Mouse (Mus musculus) embryonic facial prominence, embryonic 10.5 days (tissue): ENCODE results near the gene Abcc5. TPM values are rescaled to one million over a fixed set of nuclear protein-coding genes. Genes with fewer than 3 reads are reported as not detected.
"Not testable (repeated sequence)": the region's sequence is repeated elsewhere in the genome, so short reads cannot be mapped to it uniquely, and the experiment has no call there.

Source experiments
- DNase-seq: peaks from one replicate; pipeline ENCODE4 v3.0.0-alpha.2; 2017; ENCODE audit warnings: low spot score
- H3K27ac ChIP-seq: fragments of 300-500 bp; sonication (generic); replicated peaks from 2 replicates; pipeline ENCODE4 v1.5.1; 2016; ENCODE audit warnings: mild to moderate bottlenecking
- H3K27me3 ChIP-seq: fragments of 300-500 bp; sonication (generic); replicated peaks from 2 replicates; pipeline ENCODE4 v1.6.1; 2016; ENCODE audit warnings: low read depth, mild to moderate bottlenecking; ENCODE audit not compliant: poor library complexity, severe bottlenecking
- H3K36me3 ChIP-seq: fragments of 300-500 bp; sonication (generic); replicated peaks from 2 replicates; pipeline ENCODE4 v1.6.1; 2016; ENCODE audit warnings: mild to moderate bottlenecking, moderate library complexity
- H3K4me1 ChIP-seq: fragments of 300-500 bp; sonication (generic); 2 replicates; pipeline ENCODE4 v1.6.1; 2016
- H3K4me3 ChIP-seq: fragments of 300-500 bp; sonication (generic); 2 replicates; pipeline ENCODE4 v1.5.1; 2016; ENCODE audit warnings: mild to moderate bottlenecking, moderate library complexity
- H3K9me3 ChIP-seq: fragments of 300-500 bp; sonication (generic); 2 replicates; pipeline ENCODE4 v1.6.1; 2016; ENCODE audit warnings: mild to moderate bottlenecking
- WGBS: fragments of 180-500 bp; shearing (Covaris S2); methylation state at CpG from one replicate; pipeline ENCODE4 v1.1.7; 2016; 5-methylcytosine and 5-hydroxymethylcytosine counted together
- polyA plus RNA-seq: library from polyadenylated mRNA; unstranded; fragments of >200 nt; fragmentation: Nextera tagmentation; extraction: Ambion mirVana; gene quantifications from 2 replicates; pipeline ENCODE4 v1.2.1, GENCODE M21; 2016

The Abcc5 gene
- 63.9 and 64.3 TPM in 2 replicates for polyA plus RNA-seq

GRCm38 (mm10) chr16:20425855-20426598, at the start of gene Abcc5:
TSS of gene Abcc5 (minus strand) at chr16:20426394.
- Histone ChIP-seq H3K4me3 (peak within 1 kb of the TSS; percentile 84), H3K4me1 (peaks cover 19% of the 10 kb centered on the region), H3K36me3 (peaks cover 12% of the 10 kb centered on the region), H3K27ac (peak within 1 kb of the TSS; percentile 89), H3K27me3 (no peaks in the 10 kb centered on the region), H3K9me3 (no peaks in the 10 kb centered on the region)
- peak; percentile 93 for DNase-seq
- under 1% methylated on average over 62 of the region's 62 CpGs for WGBS

GRCm38 (mm10) chr16:20475335-20475734, 49.1 kb upstream of the Abcc5 start:
- WGBS, result 85% methylated on average over 1 of the region's 1 CpGs
- Histone ChIP-seq H3K4me1 (peaks cover 9% of the 10 kb centered on the region), H3K27me3 (no peaks in the 10 kb centered on the region), H3K4me3 (no peak overlapping the region), H3K36me3 (no peaks in the 10 kb centered on the region), H3K27ac (no peak overlapping the region), H3K9me3 (no peaks in the 10 kb centered on the region)
- DNase-seq, result no peak

DNA sequence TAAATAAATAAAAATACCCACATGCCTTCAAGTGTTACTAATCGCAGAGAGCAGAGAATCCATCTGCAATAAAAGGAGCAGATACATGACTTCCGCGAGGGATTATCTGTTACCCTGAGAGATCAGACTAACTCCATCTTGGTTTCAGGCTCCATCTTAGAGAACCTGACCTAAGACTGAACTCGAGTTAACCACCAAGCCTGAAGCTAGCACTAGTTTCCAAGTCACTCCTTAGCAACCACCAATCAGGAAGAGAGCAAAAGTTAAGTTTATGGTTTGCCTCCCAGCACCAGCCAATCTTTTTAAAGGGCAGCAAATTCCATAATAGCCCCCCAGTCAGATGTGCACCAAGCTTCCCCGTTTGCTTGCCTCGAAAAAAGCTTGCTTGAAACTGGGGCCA, 48.6 kb upstream of the Abcc5 start:
- H3K4me1 ChIP-seq, result peaks cover 9% of the 10 kb centered on the region
- H3K36me3 ChIP-seq, result no peaks in the 10 kb centered on the region
- no peak for DNase-seq
- 84% methylated on average over 6 of the region's 6 CpGs for WGBS
- no peak overlapping the region for H3K4me3 ChIP-seq
- no peak overlapping the region for H3K27ac ChIP-seq
- no peaks in the 10 kb centered on the region for H3K9me3 ChIP-seq
- H3K27me3 ChIP-seq, result no peaks in the 10 kb centered on the region

DNA sequence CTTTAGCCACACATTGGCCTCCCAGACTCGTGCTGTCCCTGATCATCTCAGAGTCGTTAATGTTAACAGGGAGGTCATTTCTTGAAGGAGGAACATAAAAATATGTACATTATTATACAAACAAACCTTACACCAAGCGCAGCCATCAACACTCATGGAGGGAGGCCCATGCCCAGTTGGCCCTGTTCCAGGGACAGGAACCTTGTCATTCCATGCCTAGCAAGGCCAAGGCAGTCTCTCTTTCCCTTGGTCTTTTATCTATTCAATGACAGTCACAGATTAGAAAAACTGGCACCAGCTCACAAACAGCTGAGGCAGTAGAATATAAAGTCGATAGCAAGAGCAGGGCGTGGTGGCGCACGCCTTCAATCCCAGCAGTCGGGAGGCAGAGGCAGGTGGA, 48.0 kb upstream of the Abcc5 start:
- Histone ChIP-seq H3K27ac (no peak overlapping the region), H3K27me3 (no peaks in the 10 kb centered on the region), H3K36me3 (no peaks in the 10 kb centered on the region), H3K4me3 (no peak overlapping the region), H3K9me3 (no peaks in the 10 kb centered on the region), H3K4me1 (peaks cover 9% of the 10 kb centered on the region)
- DNase-seq, result no peak
- 93% methylated on average over 8 of the region's 8 CpGs for WGBS

GRCm38 (mm10) chr16:20473748-20474147, 47.6 kb upstream of the Abcc5 start:
- Histone ChIP-seq H3K36me3 (no peaks in the 10 kb centered on the region), H3K27me3 (no peaks in the 10 kb centered on the region), H3K27ac (no peak overlapping the region), H3K4me3 (no peak overlapping the region), H3K9me3 (no peaks in the 10 kb centered on the region), H3K4me1 (peaks cover 9% of the 10 kb centered on the region)
- no peak for DNase-seq
- 91% methylated on average over 1 of the region's 1 CpGs for WGBS

- Histone ChIP-seq H3K27ac (no peak overlapping the region), H3K4me3 (no peak overlapping the region), H3K9me3 (no peaks in the 10 kb centered on the region), H3K4me1 (no peaks in the 10 kb centered on the region), H3K36me3 (no peaks in the 10 kb centered on the region), H3K27me3 (no peaks in the 10 kb centered on the region)
- 88% methylated on average over 1 of the region's 1 CpGs for WGBS
- no peak for DNase-seq
Measured at GRCm38 (mm10) chr16:20471686-20472085, 45.5 kb upstream of the Abcc5 start.

DNA sequence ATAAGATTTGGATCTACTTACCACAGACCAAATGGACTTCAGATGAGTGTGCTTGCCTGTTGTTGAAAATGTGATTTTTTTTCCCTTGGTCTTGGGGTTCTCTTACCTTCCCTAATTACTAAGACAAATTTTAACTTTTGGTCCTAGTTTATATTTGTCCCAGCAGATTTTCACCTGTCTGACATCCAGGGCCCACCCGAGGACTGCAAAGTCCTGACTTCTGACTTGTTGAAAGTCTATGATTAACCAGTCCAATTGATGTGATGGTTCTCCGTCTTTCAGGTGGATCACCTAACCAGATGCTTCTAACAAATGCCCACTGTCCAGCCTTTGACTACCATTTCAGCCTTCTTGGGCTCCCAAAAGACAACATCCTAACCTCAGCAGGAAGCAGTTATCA, 44.8 kb upstream of the Abcc5 start:
- Histone ChIP-seq H3K4me1 (no peaks in the 10 kb centered on the region), H3K9me3 (no peaks in the 10 kb centered on the region), H3K27ac (no peak overlapping the region), H3K4me3 (no peak overlapping the region), H3K27me3 (no peaks in the 10 kb centered on the region), H3K36me3 (no peaks in the 10 kb centered on the region)
- no peak for DNase-seq
- WGBS, result 88% methylated on average over 2 of the region's 2 CpGs

GRCm38 (mm10) chr16:20464725-20465124, 38.5 kb upstream of the Abcc5 start:
- Histone ChIP-seq H3K4me3 (no peak overlapping the region), H3K27me3 (no peaks in the 10 kb centered on the region), H3K36me3 (no peaks in the 10 kb centered on the region), H3K4me1 (no peaks in the 10 kb centered on the region), H3K9me3 (no peaks in the 10 kb centered on the region), H3K27ac (no peak overlapping the region)
- DNase-seq, result no peak

DNA sequence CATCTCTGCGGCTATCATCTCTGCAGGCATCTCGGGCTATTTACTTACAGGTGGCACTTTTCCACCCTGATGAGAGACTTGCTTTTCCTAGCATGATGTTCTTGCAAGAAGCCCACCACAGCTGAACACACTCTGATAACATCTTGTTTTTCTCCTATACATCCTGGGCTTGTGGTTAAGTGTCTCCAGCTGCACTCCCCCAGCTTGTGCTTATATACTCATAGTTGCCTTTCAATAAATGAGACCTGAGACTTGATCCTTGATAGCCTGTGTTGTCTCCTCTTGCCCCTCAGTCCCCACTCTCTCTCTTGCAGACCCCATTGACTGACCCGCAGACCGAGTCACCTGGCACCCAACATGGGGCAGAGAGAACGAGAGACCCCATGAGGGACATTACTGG, 32.5 kb upstream of the Abcc5 start:
- H3K27ac ChIP-seq, H3K9me3 ChIP-seq, H3K36me3 ChIP-seq, DNase-seq, H3K4me3 ChIP-seq, H3K4me1 ChIP-seq, H3K27me3 ChIP-seq: not testable (repeated sequence)
- 95% methylated on average over 5 of the region's 5 CpGs for WGBS

DNA sequence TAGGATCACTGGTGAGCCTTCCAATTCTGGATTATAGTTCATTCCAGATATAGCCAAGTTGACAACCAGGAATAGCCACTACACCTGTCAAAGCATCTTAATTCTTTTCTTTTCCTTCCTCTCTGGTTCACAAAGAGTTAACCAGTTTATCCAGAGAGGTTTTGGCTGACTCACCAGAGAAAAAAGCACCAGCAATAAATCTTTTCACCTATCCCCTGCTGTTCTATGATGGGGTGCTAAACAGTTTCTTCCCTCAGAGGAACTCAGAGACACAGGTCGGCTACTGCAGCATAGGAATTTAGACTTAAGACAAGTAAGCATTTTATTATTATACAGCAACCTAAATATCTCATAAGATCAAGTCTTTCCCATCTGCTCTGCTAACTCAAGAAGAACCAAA, 29.9 kb upstream of the Abcc5 start:
- DNase-seq, result no peak
- WGBS, result 52% methylated on average over 1 of the region's 1 CpGs
- no peaks in the 10 kb centered on the region for H3K4me1 ChIP-seq

DNA sequence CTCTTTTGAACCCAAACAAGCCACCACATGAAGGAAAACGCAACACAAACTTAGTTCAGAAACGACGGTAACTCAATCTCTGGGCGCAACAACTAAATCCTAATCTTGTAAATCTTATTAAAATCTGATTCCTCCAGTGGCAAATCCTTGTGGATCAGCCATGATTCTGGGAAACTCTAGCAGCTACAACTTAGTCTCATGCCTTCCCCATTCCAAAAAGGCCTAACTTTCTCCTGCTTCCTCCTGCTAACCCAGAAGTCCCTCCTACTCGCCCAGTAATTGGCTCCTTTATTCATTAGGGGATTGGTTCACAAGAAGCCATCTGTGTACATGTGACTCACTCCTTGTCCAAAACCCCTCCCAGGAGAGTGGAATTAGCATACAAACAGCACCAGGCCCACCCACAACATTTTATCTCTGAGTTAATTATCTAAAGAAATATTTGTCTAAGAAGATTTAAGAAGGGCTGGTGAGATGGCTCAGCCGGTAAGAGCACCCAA, 28.0 kb upstream of the Abcc5 start:
- Histone ChIP-seq H3K27me3 (no peaks in the 10 kb centered on the region), H3K36me3 (no peaks in the 10 kb centered on the region), H3K4me3 (no peak overlapping the region), H3K4me1 (no peaks in the 10 kb centered on the region), H3K9me3 (no peaks in the 10 kb centered on the region), H3K27ac (no peak overlapping the region)
- no peak for DNase-seq
- 93% methylated on average over 6 of the region's 6 CpGs for WGBS

More for the DNA sequence above, 29.9 kb upstream of the Abcc5 start:
- Histone ChIP-seq H3K27ac (no peak overlapping the region), H3K9me3 (no peaks in the 10 kb centered on the region), H3K36me3 (no peaks in the 10 kb centered on the region), H3K27me3 (no peaks in the 10 kb centered on the region), H3K4me3 (no peak overlapping the region)

GRCm38 (mm10) chr16:20451774-20452173, 25.6 kb upstream of the Abcc5 start:
- Histone ChIP-seq H3K4me1 (no peaks in the 10 kb centered on the region), H3K36me3 (no peaks in the 10 kb centered on the region), H3K27ac (no peak overlapping the region), H3K9me3 (no peaks in the 10 kb centered on the region), H3K27me3 (no peaks in the 10 kb centered on the region), H3K4me3 (no peak overlapping the region)
- WGBS, result 82% methylated on average over 6 of the region's 6 CpGs
- no peak for DNase-seq

DNA sequence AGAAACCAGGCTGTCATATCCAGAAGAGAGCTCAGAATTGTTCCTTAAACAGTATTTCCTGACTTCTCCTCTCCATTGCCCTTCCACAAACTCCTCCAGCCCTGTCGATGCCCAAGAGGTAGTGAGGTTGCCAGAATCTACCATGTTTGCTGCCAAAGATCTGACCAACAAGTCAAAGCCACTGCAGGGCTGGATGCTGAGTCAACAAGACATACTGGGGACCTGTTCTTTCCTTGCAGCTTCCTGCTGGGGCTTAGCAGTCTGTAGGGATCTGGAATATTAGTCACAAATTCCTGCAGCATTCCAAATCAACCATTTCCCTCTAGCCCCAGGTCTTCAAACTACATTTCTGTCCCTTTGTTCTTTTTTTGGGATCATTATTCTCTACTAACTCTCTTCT, 19.7 kb upstream of the Abcc5 start:
- Histone ChIP-seq H3K36me3 (no peaks in the 10 kb centered on the region), H3K27me3 (no peaks in the 10 kb centered on the region), H3K9me3 (no peaks in the 10 kb centered on the region), H3K27ac (no peak overlapping the region), H3K4me3 (no peak overlapping the region), H3K4me1 (no peaks in the 10 kb centered on the region)
- 95% methylated on average over 1 of the region's 1 CpGs for WGBS
- no peak for DNase-seq
